Mouse (Mus musculus) midbrain, embryonic 16.5 days (tissue): ENCODE measurements around the gene Ndp. TPM values are rescaled to one million over a fixed set of nuclear protein-coding genes. Genes with fewer than 3 reads are reported as not detected.

Source experiments
- polyA plus RNA-seq: library from polyadenylated mRNA; unstranded; fragments of >200 nt; fragmentation: Nextera tagmentation; extraction: Ambion mirVana; gene quantifications from 2 replicates; pipeline ENCODE4 v1.2.1, GENCODE M21; 2015

Gene Ndp
- polyA plus RNA-seq, 1 experiment from 2014 or later: 7.8 TPM

Other genes starting within 250 kb of the Ndp start
- 4.5 and 5.0 TPM in 2 replicates for gene Maob, start 94.4 kb downstream of the Ndp start, polyA plus RNA-seq